Mouse (Mus musculus): ENCODE data around the gene Dennd1b. TPM values are rescaled to one million over a fixed set of nuclear protein-coding genes. Genes with fewer than 3 reads are reported as not detected.

Dennd1b gene
- total and polyA plus RNA-seq, 3 experiments = 4.9 to 51.7 (median 39.2) TPM

GRCm38 (mm10) chr1:139087564-139087963 is 124.3 kb downstream of the Dennd1b start:
- no peak for DNase-seq (ENCODE audit: low spot score)
- TF ChIP-seq CTCF (IDR thresholded peaks at IDR 0.05; ENCODE audit: low read depth, low read length) (no peak), GATA2 (IDR thresholded peaks at IDR 0.05; ENCODE audit: borderline replicate concordance, low read depth, low read length) (no peak), TAL1 (conservative IDR thresholded peaks at IDR 0.05; ENCODE audit: low read depth, low read length) (no peak), GATA1 (IDR thresholded peaks at IDR 0.05; ENCODE audit: borderline replicate concordance, low read length) (no peak), POLR2AphosphoS5 (IDR thresholded peaks at IDR 0.05; ENCODE audit: insufficient replicate concordance, low read depth, low read length) (no peak)
- Histone ChIP-seq H3K36me3 (replicated peaks) (peaks cover 26% of the 10 kb centered on the region), H3K4me3 (ENCODE audit: low read depth, low read length) (no peak overlapping the region), H3K9me3 (replicated peaks) (no peaks in the 10 kb centered on the region), H3K4me1 (ENCODE audit: insufficient read depth, low read depth, low read length) (no peaks in the 10 kb centered on the region), H3K27me3 (ENCODE audit: insufficient read depth, low read length) (no peaks in the 10 kb centered on the region)
- no peak for ATAC-seq (ENCODE audit: extremely low read depth, insufficient number of reproducible peaks, low FRiP score, poor library complexity, severe bottlenecking)

DNA sequence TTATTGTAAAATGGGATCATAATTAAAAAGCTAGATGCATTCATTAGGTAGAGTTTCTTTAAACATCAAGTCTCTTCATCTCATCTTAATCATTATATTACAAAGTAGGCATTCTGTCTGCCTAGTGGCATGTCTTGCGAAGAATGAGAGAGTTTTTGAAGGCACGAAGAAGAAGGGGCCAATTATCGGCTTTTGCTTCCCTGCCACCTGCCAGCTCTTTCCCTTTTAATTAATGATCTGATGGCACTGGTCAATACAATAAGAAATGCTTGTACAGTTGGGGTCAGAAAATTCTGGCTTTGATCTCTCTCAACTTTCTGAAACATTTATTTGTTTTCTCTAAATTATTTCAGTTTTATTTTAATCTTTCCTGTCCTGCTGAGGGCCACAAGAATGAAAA is 127.5 kb downstream of the Dennd1b start:
- Histone ChIP-seq H3K4me1 (ENCODE audit: insufficient read depth, low read depth, low read length) (no peaks in the 10 kb centered on the region), H3K9me3 (replicated peaks) (no peaks in the 10 kb centered on the region), H3K36me3 (replicated peaks) (peaks cover 24% of the 10 kb centered on the region), H3K27me3 (ENCODE audit: insufficient read depth, low read length) (no peaks in the 10 kb centered on the region), H3K4me3 (ENCODE audit: low read depth, low read length) (no peak overlapping the region)
- ATAC-seq (ENCODE audit: extremely low read depth, insufficient number of reproducible peaks, low FRiP score, poor library complexity, severe bottlenecking) (no peak), DNase-seq (ENCODE audit: low spot score) (no peak)
- TF ChIP-seq GATA1 (IDR thresholded peaks at IDR 0.05; ENCODE audit: borderline replicate concordance, low read length) (no peak), TAL1 (conservative IDR thresholded peaks at IDR 0.05; ENCODE audit: low read depth, low read length) (no peak), CTCF (IDR thresholded peaks at IDR 0.05; ENCODE audit: low read depth, low read length) (no peak), POLR2AphosphoS5 (IDR thresholded peaks at IDR 0.05; ENCODE audit: insufficient replicate concordance, low read depth, low read length) (no peak), GATA2 (IDR thresholded peaks at IDR 0.05; ENCODE audit: borderline replicate concordance, low read depth, low read length) (no peak)

DNA sequence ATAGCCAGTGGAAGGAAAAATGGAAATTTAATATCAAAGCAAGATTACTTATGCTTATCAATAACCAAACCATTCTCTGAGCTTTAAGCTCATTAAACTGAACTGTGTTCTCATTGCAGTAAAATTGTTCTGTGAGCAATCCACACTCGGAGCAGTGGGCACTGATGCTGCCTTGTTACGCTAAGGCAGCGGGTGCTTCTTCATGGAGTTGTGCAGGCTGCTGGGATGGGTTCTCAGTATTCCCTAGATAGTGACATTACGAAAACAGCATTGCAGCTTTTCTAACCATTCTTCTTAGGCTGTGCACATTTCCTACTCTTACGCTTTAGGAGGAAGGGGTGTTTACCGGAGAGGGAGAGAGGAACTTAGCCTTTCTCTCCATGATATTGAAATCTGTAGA is 128.5 kb downstream of the Dennd1b start:
- Histone ChIP-seq H3K36me3 (replicated peaks) (peaks cover 31% of the 10 kb centered on the region), H3K9me3 (replicated peaks) (no peaks in the 10 kb centered on the region), H3K27me3 (ENCODE audit: insufficient read depth, low read length) (no peaks in the 10 kb centered on the region), H3K4me1 (ENCODE audit: insufficient read depth, low read depth, low read length) (no peaks in the 10 kb centered on the region), H3K4me3 (ENCODE audit: low read depth, low read length) (no peak overlapping the region)
- no peak for TF ChIP-seq GATA2 (IDR thresholded peaks at IDR 0.05; ENCODE audit: borderline replicate concordance, low read depth, low read length)
- no peak for ATAC-seq (ENCODE audit: extremely low read depth, insufficient number of reproducible peaks, low FRiP score, poor library complexity, severe bottlenecking)
- no peak for DNase-seq (ENCODE audit: low spot score)

DNA sequence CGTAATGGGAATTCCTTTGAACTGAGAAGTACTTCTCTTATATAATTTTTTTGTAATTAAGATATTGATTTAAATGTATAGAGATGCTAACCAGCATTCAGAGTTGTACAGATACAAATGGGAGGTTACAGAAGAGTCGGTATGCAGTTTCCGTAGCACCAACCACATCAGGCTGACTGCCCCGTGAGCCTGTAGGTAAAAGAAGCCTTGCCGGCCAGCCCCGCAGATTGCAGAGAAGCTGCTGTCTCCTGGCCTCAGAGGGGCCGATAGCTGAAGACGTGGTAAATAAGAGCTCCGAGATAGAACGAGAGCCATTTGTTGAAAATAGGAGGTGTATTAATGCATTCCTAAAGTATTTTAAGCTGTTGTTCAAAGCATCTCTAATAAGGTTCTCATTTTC is 128.9 kb downstream of the Dennd1b start:
- Histone ChIP-seq H3K27me3 (ENCODE audit: insufficient read depth, low read length) (no peaks in the 10 kb centered on the region), H3K9me3 (replicated peaks) (no peaks in the 10 kb centered on the region), H3K4me1 (ENCODE audit: insufficient read depth, low read depth, low read length) (no peaks in the 10 kb centered on the region), H3K4me3 (ENCODE audit: low read depth, low read length) (no peak overlapping the region), H3K36me3 (replicated peaks) (peaks cover 34% of the 10 kb centered on the region)
- TF ChIP-seq POLR2AphosphoS5 (IDR thresholded peaks at IDR 0.05; ENCODE audit: insufficient replicate concordance, low read depth, low read length) = no peak
- TF ChIP-seq GATA2 (IDR thresholded peaks at IDR 0.05; ENCODE audit: borderline replicate concordance, low read depth, low read length) = no peak
- no peak for TF ChIP-seq TAL1 (conservative IDR thresholded peaks at IDR 0.05; ENCODE audit: low read depth, low read length)
- no peak for TF ChIP-seq GATA1 (IDR thresholded peaks at IDR 0.05; ENCODE audit: borderline replicate concordance, low read length)
- no peak for TF ChIP-seq CTCF (IDR thresholded peaks at IDR 0.05; ENCODE audit: low read depth, low read length)
- ATAC-seq (ENCODE audit: extremely low read depth, insufficient number of reproducible peaks, low FRiP score, poor library complexity, severe bottlenecking) (no peak), DNase-seq (ENCODE audit: low spot score) (no peak)

- Histone ChIP-seq H3K36me3 (replicated peaks) (peaks cover 34% of the 10 kb centered on the region), H3K27me3 (ENCODE audit: insufficient read depth, low read length) (no peaks in the 10 kb centered on the region), H3K9me3 (replicated peaks) (no peaks in the 10 kb centered on the region), H3K4me1 (ENCODE audit: insufficient read depth, low read depth, low read length) (no peaks in the 10 kb centered on the region), H3K4me3 (ENCODE audit: low read depth, low read length) (no peak overlapping the region)
- no peak for TF ChIP-seq POLR2AphosphoS5 (IDR thresholded peaks at IDR 0.05; ENCODE audit: insufficient replicate concordance, low read depth, low read length)
- no peak for TF ChIP-seq TAL1 (conservative IDR thresholded peaks at IDR 0.05; ENCODE audit: low read depth, low read length)
- TF ChIP-seq GATA2 (IDR thresholded peaks at IDR 0.05; ENCODE audit: borderline replicate concordance, low read depth, low read length) = no peak
- TF ChIP-seq CTCF (IDR thresholded peaks at IDR 0.05; ENCODE audit: low read depth, low read length) = no peak
- no peak for TF ChIP-seq GATA1 (IDR thresholded peaks at IDR 0.05; ENCODE audit: borderline replicate concordance, low read length)
- DNase-seq (ENCODE audit: low spot score) = no peak
- ATAC-seq (ENCODE audit: extremely low read depth, insufficient number of reproducible peaks, low FRiP score, poor library complexity, severe bottlenecking) = no peak
Measured at GRCm38 (mm10) chr1:139092722-139093121, 129.5 kb downstream of the Dennd1b start.

GRCm38 (mm10) chr1:139096369-139096768 is 133.1 kb downstream of the Dennd1b start:
- Histone ChIP-seq H3K4me3 (ENCODE audit: low read depth, low read length) (no peak overlapping the region), H3K9me3 (replicated peaks) (no peaks in the 10 kb centered on the region), H3K36me3 (replicated peaks) (peaks cover 36% of the 10 kb centered on the region), H3K4me1 (ENCODE audit: insufficient read depth, low read depth, low read length) (no peaks in the 10 kb centered on the region), H3K27me3 (ENCODE audit: insufficient read depth, low read length) (no peaks in the 10 kb centered on the region)
- ATAC-seq (ENCODE audit: extremely low read depth, insufficient number of reproducible peaks, low FRiP score, poor library complexity, severe bottlenecking) = no peak
- TF ChIP-seq GATA2 (IDR thresholded peaks at IDR 0.05; ENCODE audit: borderline replicate concordance, low read depth, low read length) (no peak), POLR2AphosphoS5 (IDR thresholded peaks at IDR 0.05; ENCODE audit: insufficient replicate concordance, low read depth, low read length) (no peak), GATA1 (IDR thresholded peaks at IDR 0.05; ENCODE audit: borderline replicate concordance, low read length) (no peak), CTCF (IDR thresholded peaks at IDR 0.05; ENCODE audit: low read depth, low read length) (no peak), TAL1 (conservative IDR thresholded peaks at IDR 0.05; ENCODE audit: low read depth, low read length) (no peak)
- DNase-seq (ENCODE audit: low spot score) = no peak

GRCm38 (mm10) chr1:139098088-139098487 is 134.9 kb downstream of the Dennd1b start:
- Histone ChIP-seq H3K27me3 (ENCODE audit: insufficient read depth, low read length) (no peaks in the 10 kb centered on the region), H3K4me1 (ENCODE audit: insufficient read depth, low read depth, low read length) (no peaks in the 10 kb centered on the region), H3K36me3 (replicated peaks) (peaks cover 41% of the 10 kb centered on the region), H3K4me3 (ENCODE audit: low read depth, low read length) (no peak overlapping the region), H3K9me3 (replicated peaks) (no peaks in the 10 kb centered on the region)
- DNase-seq (ENCODE audit: low spot score) (no peak), ATAC-seq (ENCODE audit: extremely low read depth, insufficient number of reproducible peaks, low FRiP score, poor library complexity, severe bottlenecking) (no peak)
- TF ChIP-seq POLR2AphosphoS5 (IDR thresholded peaks at IDR 0.05; ENCODE audit: insufficient replicate concordance, low read depth, low read length) (no peak), TAL1 (conservative IDR thresholded peaks at IDR 0.05; ENCODE audit: low read depth, low read length) (no peak)

Measured in G1E (cell line).